Mouse (Mus musculus) liver, embryonic 15.5 days (tissue): ENCODE results near the gene Fbxo44. TPM values are rescaled to one million over a fixed set of nuclear protein-coding genes. Genes with fewer than 3 reads are reported as not detected.
"Not testable (repeated sequence)": the region's sequence is repeated elsewhere in the genome, so short reads cannot be mapped to it uniquely, and the experiment has no call there.

ENCODE experiments used
- ATAC-seq: fragments of 200-750 bp; cut with Nextera tagmentation; 2 replicates; pipeline ENCODE4 v1.8.0; 2017; ENCODE audit warnings: moderate number of reproducible peaks, mild to moderate bottlenecking, moderate library complexity; ENCODE audit not compliant: insufficient read depth
- H3K27ac ChIP-seq: fragments of 300-500 bp; sonication (generic); replicated peaks from 2 replicates; pipeline ENCODE4 v1.5.1; 2015; ENCODE audit warnings: mild to moderate bottlenecking, inconsistent platforms
- H3K27me3 ChIP-seq: fragments of 300-500 bp; sonication (generic); 2 replicates; pipeline ENCODE4 v1.6.1; 2015; ENCODE audit warnings: mild to moderate bottlenecking, inconsistent platforms
- H3K36me3 ChIP-seq: fragments of 300-500 bp; sonication (generic); replicated peaks from 2 replicates; pipeline ENCODE4 v1.6.1; 2015; ENCODE audit warnings: moderate library complexity, mild to moderate bottlenecking, inconsistent platforms
- H3K4me1 ChIP-seq: fragments of 300-500 bp; sonication (generic); replicated peaks from 2 replicates; pipeline ENCODE4 v1.6.1; 2015; ENCODE audit warnings: inconsistent platforms
- H3K4me2 ChIP-seq: fragments of 300-500 bp; sonication (generic); 2 replicates; pipeline ENCODE4 v1.6.1; 2015; ENCODE audit warnings: moderate library complexity, mild to moderate bottlenecking, inconsistent platforms
- H3K4me3 ChIP-seq: fragments of 300-500 bp; sonication (generic); replicated peaks from 2 replicates; pipeline ENCODE4 v1.5.1; 2015; ENCODE audit warnings: mild to moderate bottlenecking, inconsistent platforms
- H3K9ac ChIP-seq: fragments of 300-500 bp; sonication (generic); 2 replicates; pipeline ENCODE4 v1.6.1; 2015; ENCODE audit warnings: moderate library complexity, mild to moderate bottlenecking, inconsistent platforms
- H3K9me3 ChIP-seq: fragments of 300-500 bp; sonication (generic); replicated peaks from 2 replicates; pipeline ENCODE4 v1.6.1; 2016; ENCODE audit warnings: inconsistent platforms
- WGBS: fragments of 180-500 bp; shearing (Covaris S2); methylation state at CpG from one replicate; pipeline ENCODE4 v1.1.7; 2015; ENCODE audit warnings: mixed read lengths; ENCODE audit not compliant: insufficient replicate concordance; 5-methylcytosine and 5-hydroxymethylcytosine counted together
- polyA plus RNA-seq: library from polyadenylated mRNA; unstranded; fragments of >200 nt; fragmentation: Nextera tagmentation; extraction: Ambion mirVana; gene quantifications from 2 replicates; pipeline ENCODE4 v1.2.1, GENCODE M21; 2015

The Fbxo44 gene
- polyA plus RNA-seq, 1 experiment from 2014 or later, result 0.54 TPM

DNA sequence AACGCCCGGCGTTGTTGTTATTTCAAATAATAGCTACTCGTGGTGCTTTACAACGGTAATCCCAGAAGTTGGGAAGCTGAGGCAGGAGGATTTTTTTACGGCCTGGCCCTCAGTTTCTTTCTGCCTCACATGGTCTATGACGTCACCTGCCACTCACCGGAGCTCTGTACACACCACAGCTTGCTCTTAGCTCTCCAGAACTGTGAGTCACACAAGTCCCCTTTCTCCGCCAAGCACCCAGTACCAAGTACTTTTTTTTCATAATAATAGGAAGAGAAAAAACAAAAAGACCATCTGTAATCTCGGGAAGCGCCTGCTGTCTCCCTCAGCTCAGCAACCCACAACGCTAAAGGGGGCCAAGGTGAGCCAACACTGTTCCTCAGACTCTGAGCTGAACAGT is 21.2 kb upstream of the Fbxo44 start:
- Histone ChIP-seq H3K9ac (no peak overlapping the region), H3K27ac (no peak overlapping the region), H3K36me3 (no peaks in the 10 kb centered on the region), H3K4me2 (no peak overlapping the region), H3K27me3 (peaks cover 64% of the 10 kb centered on the region), H3K4me1 (no peaks in the 10 kb centered on the region), H3K9me3 (no peaks in the 10 kb centered on the region), H3K4me3 (no peak overlapping the region)
- 75% methylated on average over 12 of the region's 12 CpGs for WGBS
- ATAC-seq, result no peak

DNA sequence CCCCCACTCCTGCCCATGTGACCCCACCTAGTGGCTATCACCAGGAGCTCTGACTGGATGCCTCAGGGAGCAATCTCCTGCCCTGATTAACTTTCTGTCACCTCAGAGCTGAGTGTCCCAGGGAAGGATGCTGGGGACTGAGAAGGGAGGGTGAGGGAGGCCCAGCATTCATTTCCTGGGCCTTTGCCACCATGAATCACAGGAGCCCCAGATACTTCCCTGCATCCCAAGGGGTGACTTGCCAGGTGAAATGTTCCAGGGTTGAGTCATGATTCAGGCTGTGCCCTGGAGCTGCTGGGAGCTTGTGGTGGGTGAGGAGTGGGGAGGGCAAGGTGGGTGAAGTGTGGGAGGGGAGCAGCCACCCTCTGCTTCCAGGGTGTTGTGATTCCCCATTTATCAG is 17.4 kb upstream of the Fbxo44 start:
- Histone ChIP-seq H3K27ac (no peak overlapping the region), H3K36me3 (no peaks in the 10 kb centered on the region), H3K9me3 (no peaks in the 10 kb centered on the region), H3K4me3 (no peak overlapping the region), H3K4me2 (no peak overlapping the region), H3K4me1 (no peaks in the 10 kb centered on the region), H3K9ac (no peak overlapping the region), H3K27me3 (peaks cover 82% of the 10 kb centered on the region)
- ATAC-seq, result no peak

DNA sequence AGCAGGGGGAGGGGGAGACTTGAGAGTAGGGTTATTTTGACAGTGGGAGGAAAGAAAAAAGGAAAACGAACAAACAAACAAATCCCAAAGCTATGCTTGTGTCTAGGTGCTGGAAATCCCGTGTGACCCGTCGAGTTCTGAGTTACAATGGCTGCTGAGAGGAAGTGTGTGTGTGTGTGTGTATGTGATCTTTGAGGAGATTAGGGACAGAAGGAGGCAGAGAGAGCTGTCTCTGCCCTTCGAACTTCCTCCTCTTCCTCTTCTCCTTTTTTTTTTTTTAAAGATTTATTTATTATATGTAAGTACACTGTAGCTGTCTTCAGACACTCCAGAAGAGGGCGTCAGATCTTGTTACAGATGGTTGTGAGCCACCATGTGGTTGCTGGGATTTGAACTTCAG is 16.3 kb upstream of the Fbxo44 start:
- H3K9ac ChIP-seq, H3K4me1 ChIP-seq, H3K4me3 ChIP-seq, H3K9me3 ChIP-seq, H3K4me2 ChIP-seq, H3K27ac ChIP-seq, H3K36me3 ChIP-seq, ATAC-seq: not testable (repeated sequence)
- H3K27me3 ChIP-seq, result peaks cover 83% of the 10 kb centered on the region
- WGBS, result 14% methylated on average over 6 of the region's 6 CpGs

DNA sequence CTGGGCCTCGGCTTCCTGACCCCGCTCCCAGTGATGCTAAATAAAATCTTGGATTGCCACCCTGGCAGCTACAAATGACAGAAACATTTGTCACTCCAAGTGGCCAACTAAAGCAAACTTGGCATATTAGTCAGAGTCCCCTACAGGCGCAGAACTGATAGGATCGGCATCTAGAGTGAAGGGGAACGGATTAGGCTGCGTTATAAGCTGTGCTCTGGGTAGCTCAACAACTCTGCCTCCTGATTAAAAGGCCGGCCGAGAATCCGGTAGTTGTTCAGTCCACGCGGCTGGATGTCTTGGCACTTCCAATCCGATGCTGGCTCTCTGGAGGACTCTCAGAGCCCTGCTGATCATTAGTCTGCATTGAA is 14.2 kb upstream of the Fbxo44 start:
- no peak overlapping the region for H3K9ac ChIP-seq
- H3K36me3 ChIP-seq, result no peaks in the 10 kb centered on the region
- no peak overlapping the region for H3K4me2 ChIP-seq
- no peaks in the 10 kb centered on the region for H3K9me3 ChIP-seq
- no peaks in the 10 kb centered on the region; the same call in 1 of the 2 replicates for H3K4me1 ChIP-seq
- WGBS, result 18% methylated on average over 12 of the region's 12 CpGs
- ATAC-seq, result no peak
- no peak overlapping the region for H3K27ac ChIP-seq
- H3K4me3 ChIP-seq, result no peak overlapping the region
- H3K27me3 ChIP-seq, result peaks cover 96% of the 10 kb centered on the region

GRCm38 (mm10) chr4:148173811-148174494 is 13.7 kb upstream of the Fbxo44 start:
- H3K27me3 ChIP-seq, result peaks cover 95% of the 10 kb centered on the region
- no peak overlapping the region for H3K27ac ChIP-seq
- H3K9me3 ChIP-seq, result no peaks in the 10 kb centered on the region
- no peak overlapping the region for H3K9ac ChIP-seq
- H3K4me1 ChIP-seq, result no peaks in the 10 kb centered on the region; the same call in 1 of the 2 replicates
- H3K36me3 ChIP-seq, result no peaks in the 10 kb centered on the region
- no peak for ATAC-seq
- H3K4me2 ChIP-seq, result no peak overlapping the region
- no peak overlapping the region for H3K4me3 ChIP-seq
- WGBS, result 3% methylated on average over 30 of the region's 30 CpGs

- Histone ChIP-seq H3K9me3 (no peaks in the 10 kb centered on the region), H3K4me1 (no peaks in the 10 kb centered on the region; the same call in 1 of the 2 replicates), H3K36me3 (no peaks in the 10 kb centered on the region), H3K9ac (no peak overlapping the region), H3K4me2 (no peak overlapping the region), H3K27me3 (peaks cover 95% of the 10 kb centered on the region), H3K4me3 (no peak overlapping the region), H3K27ac (no peak overlapping the region)
- no peak for ATAC-seq
- WGBS, result 45% methylated on average over 3 of the region's 3 CpGs
These were observed 11.0 kb upstream of the Fbxo44 start for GRCm38 (mm10) chr4:148171261-148171660.

- WGBS, result 0% methylated on average over 2 of the region's 2 CpGs
- H3K4me3 ChIP-seq, result no peak overlapping the region
- peaks cover 95% of the 10 kb centered on the region for H3K27me3 ChIP-seq
These were observed 10.6 kb upstream of the Fbxo44 start for GRCm38 (mm10) chr4:148170842-148171241.

DNA sequence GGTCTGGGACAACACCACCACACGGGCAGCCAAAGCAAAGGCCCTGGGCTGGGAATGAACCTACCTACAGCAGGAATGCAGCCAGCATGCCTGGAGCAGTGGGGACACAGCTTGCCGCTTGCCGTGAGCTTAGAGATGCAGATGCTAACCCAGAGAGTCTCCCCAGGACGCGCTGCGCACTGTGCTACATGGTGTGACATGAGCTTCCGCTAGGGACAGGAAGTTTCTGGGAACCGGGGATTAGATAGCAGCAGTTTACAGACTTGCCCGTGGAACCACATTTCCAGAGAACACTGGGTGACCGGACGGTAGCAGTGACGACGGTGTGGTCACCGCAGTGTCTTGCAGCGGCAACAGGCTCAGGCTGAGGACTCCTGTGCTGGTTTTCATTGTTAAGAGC is 9.3 kb upstream of the Fbxo44 start:
- WGBS, result 8% methylated on average over 15 of the region's 15 CpGs
- ATAC-seq, result no peak
- Histone ChIP-seq H3K27me3 (peaks cover 95% of the 10 kb centered on the region), H3K4me2 (no peak overlapping the region), H3K9me3 (no peaks in the 10 kb centered on the region), H3K4me3 (no peak overlapping the region), H3K4me1 (no peaks in the 10 kb centered on the region; the same call in 1 of the 2 replicates), H3K36me3 (no peaks in the 10 kb centered on the region), H3K27ac (no peak overlapping the region), H3K9ac (no peak overlapping the region)

More at GRCm38 (mm10) chr4:148170842-148171241, 10.6 kb upstream of the Fbxo44 start:
- Histone ChIP-seq H3K4me2 (no peak overlapping the region), H3K9me3 (no peaks in the 10 kb centered on the region), H3K36me3 (no peaks in the 10 kb centered on the region), H3K27ac (no peak overlapping the region), H3K4me1 (no peaks in the 10 kb centered on the region; the same call in 1 of the 2 replicates), H3K9ac (no peak overlapping the region)
- ATAC-seq, result no peak

- Histone ChIP-seq H3K36me3 (no peaks in the 10 kb centered on the region), H3K9me3 (no peaks in the 10 kb centered on the region), H3K27me3 (peaks cover 95% of the 10 kb centered on the region), H3K4me2 (no peak overlapping the region), H3K9ac (no peak overlapping the region), H3K4me3 (no peak overlapping the region), H3K27ac (no peak overlapping the region), H3K4me1 (peaks cover 5% of the 10 kb centered on the region; the same call in 1 of the 2 replicates)
- 11% methylated on average over 7 of the region's 7 CpGs for WGBS
- ATAC-seq, result no peak
These were observed 8.0 kb upstream of the Fbxo44 start for GRCm38 (mm10) chr4:148168287-148168686.

GRCm38 (mm10) chr4:148166986-148167385 is 6.7 kb upstream of the Fbxo44 start:
- Histone ChIP-seq H3K4me2 (no peak overlapping the region), H3K27ac (no peak overlapping the region), H3K27me3 (peaks cover 95% of the 10 kb centered on the region), H3K9ac (no peak overlapping the region), H3K9me3 (no peaks in the 10 kb centered on the region), H3K4me1 (peaks cover 5% of the 10 kb centered on the region; the same call in 1 of the 2 replicates), H3K4me3 (no peak overlapping the region), H3K36me3 (no peaks in the 10 kb centered on the region)
- 17% methylated on average over 4 of the region's 4 CpGs for whole genome bisulfite sequencing
- no peak; the same call in 1 of the 2 replicates for ATAC-seq

DNA sequence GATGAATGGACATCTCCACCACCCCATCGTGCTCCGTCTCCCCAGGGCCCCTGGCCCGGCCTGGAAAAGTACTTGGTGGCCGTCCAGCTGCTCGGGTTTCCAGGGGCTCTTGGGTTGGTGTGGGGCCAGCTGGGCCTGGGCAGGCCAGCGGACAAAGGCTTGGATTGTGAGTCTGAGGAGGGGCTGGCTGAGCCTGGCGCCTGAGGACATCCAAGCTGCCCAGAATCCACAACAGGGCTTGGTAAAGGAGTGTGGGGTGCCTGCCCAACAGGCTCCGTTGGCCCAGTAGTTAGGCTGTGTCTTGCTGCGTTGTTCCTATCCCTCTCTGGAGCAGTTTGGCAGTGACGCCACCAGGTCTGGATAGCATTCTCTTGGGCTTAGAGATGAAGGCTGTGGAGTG is 6.1 kb upstream of the Fbxo44 start:
- Histone ChIP-seq H3K4me1 (peaks cover 5% of the 10 kb centered on the region; the same call in 1 of the 2 replicates), H3K36me3 (no peaks in the 10 kb centered on the region), H3K9me3 (no peaks in the 10 kb centered on the region), H3K27me3 (peaks cover 95% of the 10 kb centered on the region), H3K9ac (no peak overlapping the region), H3K27ac (no peak overlapping the region), H3K4me2 (no peak overlapping the region), H3K4me3 (no peak overlapping the region)
- WGBS, result 22% methylated on average over 10 of the region's 10 CpGs
- no peak for ATAC-seq

DNA sequence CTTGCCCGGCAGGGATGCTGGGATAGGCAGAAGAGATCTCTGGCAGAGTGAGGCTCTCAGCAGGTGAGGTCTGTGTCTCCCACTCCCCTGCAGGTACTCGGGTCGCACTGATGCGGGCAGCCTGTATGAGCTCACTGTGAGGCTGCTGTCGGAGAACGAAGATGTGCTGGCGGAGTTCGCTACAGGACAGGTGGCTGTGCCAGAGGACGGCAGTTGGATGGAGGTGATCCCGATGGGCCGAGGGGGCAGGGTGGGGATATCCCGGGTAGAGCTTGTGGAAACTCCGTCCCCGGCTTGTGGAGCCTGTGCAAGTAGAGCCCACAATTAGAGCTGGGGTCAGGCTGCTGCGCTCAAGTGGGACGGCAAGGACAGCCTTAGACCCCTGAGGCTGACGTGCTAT is 5.3 kb upstream of the Fbxo44 start:
- ATAC-seq, result no peak
- no peaks in the 10 kb centered on the region for H3K9me3 ChIP-seq
- H3K4me3 ChIP-seq, result no peak overlapping the region
- H3K27me3 ChIP-seq, result peaks cover 95% of the 10 kb centered on the region
- 13% methylated on average over 17 of the region's 17 CpGs for WGBS
- H3K36me3 ChIP-seq, result no peaks in the 10 kb centered on the region
- no peak overlapping the region for H3K4me2 ChIP-seq
- H3K27ac ChIP-seq, result no peak overlapping the region
- H3K4me1 ChIP-seq, result peaks cover 6% of the 10 kb centered on the region
- no peak overlapping the region for H3K9ac ChIP-seq
